Mouse (Mus musculus) lung, postnatal 25 days (tissue): ENCODE measurements around the gene Gm17651.

Experiments used
- DNase-seq: peaks from one replicate; pipeline ENCODE4 v3.0.0; 2022; ENCODE audit warnings: low spot score

Gm17651 gene

GRCm38 (mm10) chr3:97674644-97675110 is at the start of gene Gm17651:
TSS of gene Gm17651 (minus strand) at chr3:97674694.
- no peak for DNase-seq

- no peak for DNase-seq
Observed at GRCm38 (mm10) chr3:97719116-97719515, 44.6 kb upstream of the Gm17651 start.

DNA sequence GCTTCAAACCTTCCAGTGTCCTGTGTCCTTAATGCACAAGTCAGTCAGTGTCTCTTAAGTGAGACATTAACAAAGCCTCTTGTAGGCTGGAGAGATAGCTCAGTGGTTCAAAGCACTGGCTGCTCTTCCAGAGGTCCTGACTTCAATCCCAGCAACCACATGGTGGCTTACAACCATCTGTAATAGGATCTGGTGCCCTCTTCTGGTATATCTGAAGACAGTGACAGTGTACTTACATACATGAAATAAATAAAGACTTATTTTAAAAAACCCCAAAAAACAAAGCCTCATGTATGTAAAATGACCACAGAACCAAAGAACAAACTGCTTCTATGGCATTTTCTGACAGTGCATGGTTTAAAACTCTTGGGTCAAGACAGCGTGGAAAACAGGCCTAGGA is 41.4 kb upstream of the Gm17651 start:
- no peak for DNase-seq

DNA sequence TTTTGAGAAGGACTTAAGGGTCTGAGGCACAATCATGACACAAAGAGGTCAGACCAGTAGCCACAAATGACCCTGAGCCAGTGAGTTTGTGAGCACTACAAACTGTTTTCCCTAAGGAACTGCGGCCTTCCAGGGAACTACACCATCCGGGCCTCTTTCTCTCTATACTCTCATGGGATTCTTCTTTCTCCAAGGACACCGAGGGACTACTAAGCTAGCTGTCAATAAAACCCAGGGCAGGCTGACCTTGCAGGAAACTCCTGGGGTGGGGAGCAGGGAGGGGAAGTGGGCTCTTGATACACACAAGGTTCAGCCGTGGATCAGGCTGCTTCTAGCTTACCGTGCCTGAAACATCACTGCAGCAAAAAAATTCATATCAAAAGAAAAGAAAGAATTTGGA is 36.4 kb upstream of the Gm17651 start:
- no peak for DNase-seq

- DNase-seq: no peak
Observed at GRCm38 (mm10) chr3:97710134-97710533, 35.6 kb upstream of the Gm17651 start.

DNA sequence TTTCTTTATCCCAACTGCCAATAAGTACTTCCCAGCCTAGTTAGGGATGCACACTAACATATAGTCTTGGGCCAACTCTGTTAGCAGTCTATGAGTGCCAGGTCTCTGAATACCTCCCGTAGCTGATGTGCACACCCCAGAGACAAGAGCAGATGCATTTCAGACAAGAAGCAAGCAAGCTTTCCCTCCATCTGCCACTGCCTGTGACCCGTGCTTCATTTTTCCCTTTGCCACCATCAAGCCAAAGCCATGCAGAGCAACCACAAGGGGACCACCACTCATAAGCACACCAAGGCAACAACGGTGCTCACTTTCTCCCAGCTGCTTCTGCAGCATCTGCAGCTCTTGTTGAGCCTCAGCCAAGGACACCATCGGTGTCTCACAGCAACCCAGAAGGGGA is 32.1 kb upstream of the Gm17651 start:
- no peak for DNase-seq

GRCm38 (mm10) chr3:97705508-97705907 is 31.0 kb upstream of the Gm17651 start:
- DNase-seq: no peak

- no peak for DNase-seq
Observed at GRCm38 (mm10) chr3:97702448-97703080, 28.1 kb upstream of the Gm17651 start.

GRCm38 (mm10) chr3:97701198-97701597 is 26.7 kb upstream of the Gm17651 start:
- DNase-seq: peak; percentile 34

- DNase-seq: no peak
Observed at GRCm38 (mm10) chr3:97699061-97699460, 24.6 kb upstream of the Gm17651 start.

GRCm38 (mm10) chr3:97697291-97697690 is 22.8 kb upstream of the Gm17651 start:
- DNase-seq: no peak

- no peak for DNase-seq
Observed at GRCm38 (mm10) chr3:97696866-97697265, 22.4 kb upstream of the Gm17651 start.

DNA sequence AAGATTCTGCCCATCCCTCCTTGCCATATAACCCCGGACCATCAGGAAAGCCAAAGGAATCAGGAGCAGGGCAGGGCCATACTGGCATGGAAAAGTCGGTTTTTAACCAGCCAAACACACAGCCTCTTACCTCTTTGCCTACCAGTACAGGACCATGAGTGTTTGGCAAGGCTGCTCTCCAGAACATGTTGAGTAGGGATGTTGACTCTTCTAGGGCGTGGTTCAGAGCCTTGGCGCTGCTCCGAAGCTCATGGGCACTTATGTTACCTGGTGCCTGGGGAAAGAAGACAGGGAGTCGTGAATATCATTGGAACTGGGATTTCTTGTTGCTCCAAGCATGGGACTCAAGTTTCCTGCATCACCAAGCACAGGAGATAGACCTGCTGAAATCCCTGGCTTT is 19.3 kb upstream of the Gm17651 start:
- peak; percentile 56 for DNase-seq

DNA sequence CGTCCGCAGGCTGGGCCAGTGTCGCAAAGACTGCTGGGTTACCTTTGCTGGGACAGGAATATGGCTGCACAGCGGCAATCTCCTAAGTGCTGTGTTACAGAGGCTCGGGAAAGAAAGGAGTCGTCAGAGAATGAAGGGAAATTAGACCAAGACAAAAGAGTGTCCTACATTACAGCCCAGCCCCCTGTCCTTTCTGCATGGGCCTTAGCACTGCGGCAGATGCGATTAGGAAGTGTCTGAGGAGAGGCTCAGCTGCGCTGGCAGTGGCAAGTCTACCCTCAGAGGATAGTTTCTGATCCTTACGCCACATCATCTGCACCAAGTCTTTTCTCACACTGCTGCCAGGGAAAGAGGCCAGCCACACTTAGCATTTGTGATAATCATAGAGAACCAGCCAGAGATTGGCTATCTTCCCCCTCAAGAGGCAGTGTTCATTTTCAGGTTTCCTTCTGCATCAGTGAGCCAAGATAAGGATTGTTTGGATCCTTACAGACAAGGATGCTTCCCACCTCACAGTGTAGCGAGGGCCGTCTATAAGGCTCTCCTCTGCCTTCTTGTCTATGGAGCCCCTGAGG is 17.0 kb upstream of the Gm17651 start:
- DNase-seq: no peak

- DNase-seq: no peak
Observed at GRCm38 (mm10) chr3:97690590-97690989, 16.1 kb upstream of the Gm17651 start.

DNA sequence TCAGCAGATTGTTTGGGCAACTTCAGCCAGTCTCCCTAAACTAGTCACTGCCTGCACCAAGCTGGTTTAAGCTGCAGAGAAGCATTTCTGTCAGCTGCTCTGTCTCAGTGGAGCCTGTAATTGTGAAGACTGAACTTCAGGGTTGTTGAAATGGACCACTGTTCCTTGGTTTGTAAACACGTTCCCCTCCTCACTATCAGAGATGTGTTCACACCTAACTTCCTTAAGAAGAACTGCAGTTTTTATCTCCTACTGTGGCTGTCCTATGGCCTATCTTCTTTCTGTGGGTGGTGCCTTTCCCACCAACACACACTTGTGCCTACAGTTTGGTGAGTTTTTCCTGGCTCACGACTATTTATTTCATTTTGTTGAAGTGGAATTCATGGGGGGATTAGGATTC is 14.8 kb upstream of the Gm17651 start:
- DNase-seq: no peak

DNA sequence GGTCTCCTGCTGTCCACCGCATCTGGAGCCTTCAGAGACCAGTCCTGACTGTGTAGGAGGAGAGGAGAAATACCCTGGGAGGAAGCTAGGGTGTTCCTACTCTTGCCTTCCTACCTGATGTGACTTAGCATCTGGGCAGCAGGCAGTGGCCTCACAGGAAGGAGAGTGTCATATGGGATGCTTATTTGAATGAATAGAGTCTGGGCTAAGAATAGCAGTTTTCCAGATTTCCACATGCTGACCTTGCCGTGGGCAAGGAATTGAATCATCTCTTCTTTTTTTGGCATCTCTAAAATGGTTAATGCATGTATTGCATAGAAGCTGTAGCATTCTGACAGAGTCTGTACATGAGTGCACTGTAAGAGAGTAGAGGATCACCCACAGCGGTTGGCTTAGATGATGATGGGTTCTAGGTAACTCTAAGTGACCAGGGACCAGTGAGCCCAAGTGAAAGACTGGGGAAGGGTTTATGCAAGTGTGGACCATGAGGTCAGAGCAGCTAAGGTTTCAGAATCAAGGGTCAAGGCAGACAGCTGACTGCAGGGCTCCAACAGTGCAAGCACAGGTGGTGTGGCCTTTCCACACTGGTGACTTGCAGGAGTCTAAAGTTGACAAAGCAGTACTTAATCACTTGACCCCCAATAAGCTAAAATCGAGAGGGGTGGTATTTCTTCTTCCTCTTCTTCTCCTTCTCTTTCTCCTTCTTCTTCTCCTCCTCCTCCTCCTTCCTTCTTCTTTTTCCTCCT is 12.1 kb upstream of the Gm17651 start:
- DNase-seq: no peak

DNA sequence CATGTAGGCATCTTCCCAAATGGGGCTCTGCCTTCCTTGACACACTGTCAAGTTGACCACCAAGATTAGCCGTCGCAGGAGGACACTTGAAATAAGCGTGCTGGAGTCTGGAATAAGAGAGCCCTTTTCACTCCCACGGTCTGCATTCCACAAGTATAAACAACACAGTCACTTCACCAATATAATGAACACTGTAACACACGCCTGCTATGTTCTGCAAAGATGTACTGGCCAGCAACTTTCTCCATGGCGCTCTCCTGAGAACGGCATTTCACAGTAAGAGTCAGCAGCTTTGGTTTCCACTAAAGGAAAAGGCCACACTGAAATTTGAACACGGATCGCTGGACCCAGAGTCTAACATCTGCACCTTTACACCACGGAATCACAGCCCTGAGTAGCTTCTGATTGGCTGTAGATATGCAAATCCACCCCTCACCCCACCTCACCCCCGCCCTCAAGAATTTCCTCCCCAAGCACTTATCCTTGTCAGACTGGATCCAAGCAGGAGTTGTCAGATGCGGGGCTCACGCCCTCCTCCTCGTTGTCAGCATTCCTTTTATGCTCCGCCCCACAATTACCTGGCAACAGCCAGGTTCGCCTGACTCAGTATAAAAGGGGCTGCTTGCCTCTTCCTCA is 9.2 kb upstream of the Gm17651 start:
- DNase-seq: peak; percentile 75

DNA sequence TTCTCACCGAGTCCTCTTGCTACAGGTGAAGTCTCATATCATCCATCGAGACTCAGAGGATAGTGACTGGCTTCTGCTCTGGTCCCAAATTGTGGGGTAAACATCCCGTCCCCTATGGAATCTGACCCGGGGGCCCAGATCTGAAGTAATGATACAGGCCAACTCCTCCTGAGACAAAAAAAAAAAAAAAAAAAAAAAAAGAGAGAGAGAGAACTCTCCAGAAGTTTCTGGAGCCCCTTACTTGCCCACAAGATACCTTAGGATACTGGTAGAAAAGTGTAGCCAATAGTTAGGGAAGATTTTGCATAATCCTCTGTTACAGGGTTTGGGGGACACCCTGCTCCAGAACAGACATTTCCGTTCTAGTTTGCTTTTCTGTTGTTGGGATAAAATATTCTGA is 8.1 kb upstream of the Gm17651 start:
- no peak for DNase-seq

- DNase-seq: no peak
Observed at GRCm38 (mm10) chr3:97682159-97682502, 7.6 kb upstream of the Gm17651 start.

DNA sequence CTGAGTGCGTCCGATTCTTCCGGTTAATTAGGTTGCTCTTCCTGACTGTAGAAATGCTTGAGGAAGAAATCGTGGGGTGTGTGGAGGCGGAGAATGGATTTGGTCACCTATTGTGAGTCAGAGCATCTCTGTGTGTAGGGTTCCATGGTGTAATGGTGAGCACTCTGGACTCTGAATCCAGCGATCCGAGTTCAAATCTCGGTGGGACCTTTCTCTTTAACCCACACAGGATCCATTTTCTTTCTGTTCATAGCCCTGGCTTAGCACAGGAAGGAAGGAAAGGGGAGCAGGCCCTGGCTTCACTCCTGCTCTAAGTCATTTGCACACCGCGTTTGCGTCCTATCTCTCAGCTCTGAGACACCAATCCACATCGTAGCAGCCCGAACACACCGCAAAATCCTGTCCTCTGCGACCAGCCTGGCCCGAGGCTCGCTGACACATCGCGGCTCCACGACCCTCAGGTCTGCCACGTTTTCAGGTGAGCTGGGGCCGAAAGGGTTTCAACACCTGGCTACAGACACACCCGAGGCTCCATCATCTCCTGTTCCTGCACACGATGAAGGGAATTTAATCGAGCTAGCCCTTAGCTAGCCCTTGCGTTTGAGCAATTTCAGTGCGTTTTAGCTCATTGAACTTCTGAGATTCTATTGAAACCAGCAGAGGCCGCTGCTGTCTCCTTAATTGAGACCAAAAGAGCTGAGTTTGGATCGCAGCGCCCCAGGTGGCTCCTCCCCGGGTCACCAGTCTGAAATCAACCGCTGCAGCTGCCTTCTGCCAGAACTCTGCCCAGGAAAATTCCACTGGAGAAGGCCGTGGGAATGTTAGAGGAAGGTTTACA is 7.0 kb upstream of the Gm17651 start:
- peak; percentile 80 for DNase-seq
